Mouse (Mus musculus): ENCODE results near the gene Cfi. TPM values are rescaled to one million over a fixed set of nuclear protein-coding genes. Genes with fewer than 3 reads are reported as not detected.

The Cfi gene
- 0.52 and 0.84 TPM in 2 replicates for polyA plus RNA-seq (2016; fragmentation: Nextera tagmentation; extraction: Ambion mirVana)

DNA sequence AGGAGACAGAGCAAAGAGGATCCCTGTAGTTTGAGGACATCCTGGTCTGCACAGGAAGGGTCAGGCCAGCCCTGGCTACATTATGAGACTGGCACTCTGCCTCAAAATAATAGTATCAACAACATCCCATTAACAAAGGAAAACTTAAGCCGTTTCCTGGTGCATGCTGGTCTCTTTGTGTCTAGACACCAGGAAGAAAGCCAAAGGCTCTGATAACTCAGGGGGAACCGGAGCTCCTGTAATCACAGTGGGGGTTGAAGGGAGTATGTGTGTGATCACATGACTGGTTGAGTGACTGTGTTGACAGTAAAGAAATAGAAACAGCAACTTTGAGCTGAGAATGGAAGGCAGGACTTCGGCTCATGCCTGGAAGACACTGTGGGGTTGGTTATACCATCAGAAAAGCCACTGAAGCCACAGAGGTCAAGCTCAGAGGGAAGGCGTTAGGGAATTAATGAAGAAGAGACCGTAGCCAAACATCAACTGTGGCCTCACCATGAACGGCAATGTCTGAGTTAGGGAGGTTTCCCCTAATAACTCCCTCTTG is at the start of gene Cfi:
Gene Cfi, plus strand, starts transcription at position 497 of the 547 bp plus-strand sequence.
- Histone ChIP-seq H3K4me2 (replicated peaks) (peak within 1 kb of the TSS; percentile 28), H3K27ac (no peak within 1 kb of the TSS), H3K4me1 (no peaks in the 10 kb centered on the region), H3K9ac (no peak within 1 kb of the TSS), H3K27me3 (no peaks in the 10 kb centered on the region), H3K4me3 (no peak within 1 kb of the TSS), H3K9me3 (no peaks in the 10 kb centered on the region), H3K36me3 (no peaks in the 10 kb centered on the region)
- WGBS = 64% methylated on average over 6 of the region's 6 CpGs
- ATAC-seq (ENCODE audit: insufficient number of reproducible peaks, insufficient read depth, low FRiP score, low TSS enrichment) = no peak

DNA sequence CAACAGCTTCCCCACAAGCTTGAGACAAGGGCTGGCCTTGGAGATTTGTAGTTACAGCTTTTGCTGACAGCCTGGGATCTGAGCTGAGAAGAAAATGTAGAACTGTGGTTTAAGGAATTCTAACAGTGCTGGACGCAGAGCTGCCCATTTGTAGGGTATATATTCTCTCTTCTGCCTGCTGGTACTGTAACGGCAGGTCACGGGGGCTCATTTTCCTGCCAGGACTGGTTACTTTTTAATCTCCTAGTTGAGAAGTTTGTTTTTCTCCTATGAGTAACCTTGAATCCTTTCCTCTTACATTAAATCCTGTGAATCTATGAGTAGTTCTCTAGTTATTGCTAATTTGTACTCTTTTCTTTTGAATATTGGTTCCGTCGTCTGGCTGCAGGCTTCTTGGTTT is 41.9 kb upstream of the Cfi start:
- no peaks in the 10 kb centered on the region for H3K36me3 ChIP-seq
- H3K4me2 ChIP-seq (replicated peaks) = no peak overlapping the region
- no peak overlapping the region for H3K27ac ChIP-seq
- no peak overlapping the region for H3K9ac ChIP-seq
- no peak overlapping the region for H3K4me3 ChIP-seq
- no peaks in the 10 kb centered on the region for H3K4me1 ChIP-seq
- no peaks in the 10 kb centered on the region for H3K9me3 ChIP-seq
- H3K27me3 ChIP-seq = no peaks in the 10 kb centered on the region
- no peak for ATAC-seq (ENCODE audit: insufficient number of reproducible peaks, insufficient read depth, low FRiP score, low TSS enrichment)
- whole genome bisulfite sequencing = 91% methylated on average over 5 of the region's 5 CpGs

DNA sequence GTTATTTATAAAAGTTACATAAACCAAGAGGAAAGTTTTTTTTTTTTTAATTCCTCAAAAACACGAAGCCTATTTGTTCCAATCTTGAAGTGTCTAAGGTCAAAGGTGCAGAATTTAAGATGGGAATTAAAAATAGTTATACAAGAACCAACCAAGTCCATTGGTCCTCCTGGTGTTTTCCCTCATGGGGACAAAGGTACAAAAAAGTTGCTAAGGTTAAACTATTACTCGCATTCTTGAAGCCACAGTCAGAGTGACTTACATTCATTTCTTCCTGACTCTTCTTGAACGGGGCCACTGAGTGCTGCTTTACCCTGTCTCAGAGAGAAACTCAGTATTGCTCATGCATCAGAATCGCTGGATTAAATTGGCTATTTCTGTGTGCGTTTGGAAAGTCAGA is 38.3 kb upstream of the Cfi start:
- ATAC-seq (ENCODE audit: insufficient number of reproducible peaks, insufficient read depth, low FRiP score, low TSS enrichment) = no peak
- Histone ChIP-seq H3K9me3 (no peaks in the 10 kb centered on the region), H3K9ac (no peak overlapping the region), H3K4me3 (no peak overlapping the region), H3K4me2 (replicated peaks) (no peak overlapping the region), H3K27me3 (no peaks in the 10 kb centered on the region), H3K27ac (no peak overlapping the region), H3K4me1 (no peaks in the 10 kb centered on the region), H3K36me3 (no peaks in the 10 kb centered on the region)
- 76% methylated on average over 5 of the region's 5 CpGs for WGBS

DNA sequence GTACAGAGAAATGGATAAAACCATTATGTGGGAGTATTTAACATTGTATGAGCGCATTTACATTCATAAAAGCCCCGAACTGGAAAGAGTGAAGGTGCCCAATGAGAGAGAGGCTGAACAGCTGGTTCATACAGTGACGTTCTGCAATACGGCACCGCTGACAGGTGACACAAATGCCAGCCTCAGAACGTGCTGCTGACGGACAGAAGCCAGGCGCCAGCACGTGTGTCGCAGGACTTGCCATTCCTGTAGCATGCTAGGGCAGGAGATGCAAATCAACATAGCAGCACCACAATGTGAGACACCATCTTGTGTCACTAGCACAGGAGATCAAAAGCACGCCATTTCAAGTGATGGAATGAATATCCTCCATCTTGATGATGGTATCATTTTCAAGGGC is 37.1 kb upstream of the Cfi start:
- Histone ChIP-seq H3K27ac (no peak overlapping the region), H3K4me2 (replicated peaks) (no peak overlapping the region), H3K9me3 (no peaks in the 10 kb centered on the region), H3K4me1 (no peaks in the 10 kb centered on the region), H3K27me3 (no peaks in the 10 kb centered on the region), H3K36me3 (no peaks in the 10 kb centered on the region), H3K4me3 (no peak overlapping the region), H3K9ac (no peak overlapping the region)
- ATAC-seq (ENCODE audit: insufficient number of reproducible peaks, insufficient read depth, low FRiP score, low TSS enrichment) = no peak
- 80% methylated on average over 11 of the region's 11 CpGs for WGBS

DNA sequence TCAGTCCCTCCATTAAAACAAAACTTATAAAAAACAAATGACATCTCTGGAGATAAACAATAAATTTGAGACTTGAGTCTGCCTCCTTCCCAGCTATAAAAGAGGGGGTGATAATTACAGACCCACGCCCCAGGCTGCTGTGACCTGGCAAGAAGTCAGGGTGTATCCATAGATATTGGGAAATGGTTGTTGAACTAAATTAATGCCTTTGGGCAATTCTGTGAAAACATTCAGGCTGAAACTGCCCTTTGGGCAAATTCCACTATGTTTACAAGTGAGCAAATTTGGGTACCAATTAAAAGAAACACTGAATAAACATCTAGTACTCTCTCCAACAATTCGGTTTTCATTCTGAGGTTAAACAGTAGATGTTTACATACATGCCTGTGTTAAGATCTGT is 36.7 kb upstream of the Cfi start:
- H3K36me3 ChIP-seq = no peaks in the 10 kb centered on the region
- no peaks in the 10 kb centered on the region for H3K4me1 ChIP-seq
- ATAC-seq (ENCODE audit: insufficient number of reproducible peaks, insufficient read depth, low FRiP score, low TSS enrichment) = no peak
- no peak overlapping the region for H3K4me2 ChIP-seq (replicated peaks)
- H3K4me3 ChIP-seq = no peak overlapping the region
- H3K27me3 ChIP-seq = no peaks in the 10 kb centered on the region
- H3K9me3 ChIP-seq = no peaks in the 10 kb centered on the region
- WGBS = 71% methylated on average over 2 of the region's 2 CpGs
- no peak overlapping the region for H3K9ac ChIP-seq
- no peak overlapping the region for H3K27ac ChIP-seq

DNA sequence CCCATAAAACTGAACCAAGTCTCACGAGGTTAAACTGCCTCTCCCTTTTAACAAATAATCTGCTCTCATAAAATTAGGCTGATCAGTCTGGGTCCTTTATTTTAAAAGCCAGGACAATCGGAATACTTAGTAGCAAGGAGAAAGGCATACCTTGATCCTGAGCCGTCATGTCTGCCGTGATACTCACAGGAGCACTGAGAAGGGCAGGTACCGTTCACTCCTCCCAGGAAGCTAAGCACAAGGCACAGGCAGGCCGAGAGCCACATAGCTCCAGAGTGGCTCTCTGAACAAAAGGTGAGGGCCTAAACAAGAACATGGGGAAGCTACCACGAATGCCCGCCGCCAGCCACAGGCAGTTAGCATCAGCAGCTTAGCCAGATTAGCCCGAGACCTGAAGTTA is 31.9 kb upstream of the Cfi start, which contains the start of gene Lrit3:
Gene Lrit3, minus strand, starts transcription at position 266 of the 400 bp plus-strand sequence.
- H3K4me2 ChIP-seq (replicated peaks) = no peak within 1 kb of the TSS
- no peaks in the 10 kb centered on the region for H3K36me3 ChIP-seq
- H3K4me3 ChIP-seq = no peak within 1 kb of the TSS
- WGBS = 78% methylated on average over 10 of the region's 10 CpGs
- no peak for ATAC-seq (ENCODE audit: insufficient number of reproducible peaks, insufficient read depth, low FRiP score, low TSS enrichment)
- H3K27ac ChIP-seq = no peak within 1 kb of the TSS
- H3K27me3 ChIP-seq = no peaks in the 10 kb centered on the region
- H3K4me1 ChIP-seq = no peaks in the 10 kb centered on the region
- no peak within 1 kb of the TSS for H3K9ac ChIP-seq
- H3K9me3 ChIP-seq = no peaks in the 10 kb centered on the region

DNA sequence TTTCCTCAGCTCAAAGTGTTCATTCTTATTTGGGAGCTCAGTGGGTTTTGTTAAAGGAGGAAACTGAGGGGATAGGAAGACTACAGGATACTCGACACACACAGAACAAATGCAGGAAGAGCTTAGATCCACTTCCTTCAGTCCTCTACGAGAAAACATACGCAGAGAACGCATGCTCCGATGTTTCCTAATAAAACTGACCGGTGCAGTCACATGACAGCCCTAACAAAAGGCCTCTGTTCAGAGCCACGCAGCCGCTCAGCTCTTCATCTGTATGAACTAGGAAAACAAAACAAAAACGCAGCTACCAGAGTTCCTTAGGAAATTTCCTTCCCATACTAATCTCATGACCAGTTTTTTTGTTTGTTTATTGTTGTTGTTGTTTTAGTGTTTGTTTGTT is 14.8 kb upstream of the Cfi start:
- Histone ChIP-seq H3K4me1 (no peaks in the 10 kb centered on the region), H3K4me3 (no peak overlapping the region), H3K9me3 (no peaks in the 10 kb centered on the region), H3K36me3 (peaks cover 20% of the 10 kb centered on the region), H3K9ac (no peak overlapping the region), H3K27me3 (no peaks in the 10 kb centered on the region), H3K27ac (no peak overlapping the region), H3K4me2 (replicated peaks) (no peak overlapping the region)
- WGBS = 36% methylated on average over 9 of the region's 9 CpGs
- no peak for ATAC-seq (ENCODE audit: insufficient number of reproducible peaks, insufficient read depth, low FRiP score, low TSS enrichment)

DNA sequence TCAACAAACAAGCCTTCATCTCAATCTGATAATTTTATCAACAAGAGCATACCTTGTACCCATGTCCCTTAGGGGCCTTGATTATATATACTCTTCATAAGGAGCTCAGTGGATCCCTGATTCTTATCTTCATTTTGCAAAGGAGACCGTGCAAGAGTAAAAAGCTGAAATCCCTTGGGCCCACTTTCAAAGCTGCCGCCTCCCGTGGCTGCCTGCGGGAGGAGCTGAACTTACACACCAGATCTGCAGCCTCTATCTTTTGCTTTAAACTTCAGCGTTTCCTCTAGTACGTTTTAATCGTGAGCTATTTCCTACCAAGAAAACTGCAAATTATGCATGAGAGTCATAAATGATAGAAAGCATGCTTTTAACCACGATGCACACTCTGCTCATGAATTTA is 13.9 kb upstream of the Cfi start:
- 70% methylated on average over 8 of the region's 8 CpGs for WGBS
- no peak for ATAC-seq (ENCODE audit: insufficient number of reproducible peaks, insufficient read depth, low FRiP score, low TSS enrichment)
- H3K4me1 ChIP-seq = no peaks in the 10 kb centered on the region
- no peak overlapping the region for H3K9ac ChIP-seq
- no peaks in the 10 kb centered on the region for H3K27me3 ChIP-seq
- no peak overlapping the region for H3K27ac ChIP-seq
- H3K36me3 ChIP-seq = peaks cover 27% of the 10 kb centered on the region
- H3K4me3 ChIP-seq = no peak overlapping the region
- no peak overlapping the region for H3K4me2 ChIP-seq (replicated peaks)
- no peaks in the 10 kb centered on the region for H3K9me3 ChIP-seq

DNA sequence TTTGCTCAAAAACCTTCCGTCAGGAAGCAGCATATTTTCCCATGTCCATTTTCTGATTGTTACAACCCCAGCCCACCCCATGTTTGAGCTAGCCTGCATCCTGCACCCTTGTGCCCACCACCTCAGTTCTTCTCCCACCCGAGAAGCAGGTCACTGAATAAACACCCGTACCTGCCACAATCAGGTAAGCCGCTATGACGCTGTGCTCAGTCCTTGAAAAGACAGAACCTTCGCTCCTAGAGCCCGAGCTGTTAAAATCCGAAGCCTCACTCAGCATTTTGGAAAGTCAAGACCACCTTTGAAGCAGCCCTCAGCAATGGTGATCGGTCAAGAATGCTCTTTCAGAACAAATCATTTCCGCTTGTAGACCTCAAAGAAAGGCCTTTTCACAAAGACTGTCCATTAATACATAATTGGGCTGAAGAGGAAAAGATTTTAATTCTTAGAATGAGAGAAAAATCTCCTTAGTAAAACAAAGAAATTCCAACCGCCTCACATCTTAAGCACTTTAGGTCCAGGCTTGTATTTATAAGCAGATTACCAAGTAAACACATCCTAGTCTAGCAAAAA is 13.4 kb upstream of the Cfi start, which contains the start of gene Rrh:
Gene Rrh, minus strand, starts transcription at position 382 of the 570 bp plus-strand sequence.
- H3K9ac ChIP-seq = no peak within 1 kb of the TSS
- no peak within 1 kb of the TSS for H3K4me2 ChIP-seq (replicated peaks)
- no peak for ATAC-seq (ENCODE audit: insufficient number of reproducible peaks, insufficient read depth, low FRiP score, low TSS enrichment)
- H3K27ac ChIP-seq = no peak within 1 kb of the TSS
- no peaks in the 10 kb centered on the region for H3K4me1 ChIP-seq
- H3K9me3 ChIP-seq = no peaks in the 10 kb centered on the region
- no peak within 1 kb of the TSS for H3K4me3 ChIP-seq
- H3K36me3 ChIP-seq = peaks cover 29% of the 10 kb centered on the region
- 85% methylated on average over 11 of the region's 11 CpGs for WGBS
- no peaks in the 10 kb centered on the region for H3K27me3 ChIP-seq

DNA sequence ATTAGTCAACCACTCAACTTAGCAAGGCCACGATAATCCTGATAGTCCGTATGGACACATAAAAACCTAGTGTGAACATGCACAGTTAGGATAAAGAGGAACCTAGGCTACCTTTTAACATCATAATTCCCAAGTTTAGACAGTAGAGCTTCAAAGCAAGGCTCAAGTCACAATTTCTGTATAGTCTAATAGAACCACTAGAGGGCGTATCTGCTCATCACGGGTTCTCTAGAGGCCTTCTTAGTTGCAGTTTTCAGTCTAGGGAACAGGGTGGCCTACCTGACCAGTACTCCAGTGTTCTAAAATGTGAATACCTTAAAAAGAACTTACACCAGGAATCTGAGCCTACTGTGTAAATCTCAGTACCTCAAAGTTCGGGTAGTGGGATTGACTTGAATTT is 12.4 kb upstream of the Cfi start:
- ATAC-seq (ENCODE audit: insufficient number of reproducible peaks, insufficient read depth, low FRiP score, low TSS enrichment) = no peak
- peaks cover 29% of the 10 kb centered on the region for H3K36me3 ChIP-seq

DNA sequence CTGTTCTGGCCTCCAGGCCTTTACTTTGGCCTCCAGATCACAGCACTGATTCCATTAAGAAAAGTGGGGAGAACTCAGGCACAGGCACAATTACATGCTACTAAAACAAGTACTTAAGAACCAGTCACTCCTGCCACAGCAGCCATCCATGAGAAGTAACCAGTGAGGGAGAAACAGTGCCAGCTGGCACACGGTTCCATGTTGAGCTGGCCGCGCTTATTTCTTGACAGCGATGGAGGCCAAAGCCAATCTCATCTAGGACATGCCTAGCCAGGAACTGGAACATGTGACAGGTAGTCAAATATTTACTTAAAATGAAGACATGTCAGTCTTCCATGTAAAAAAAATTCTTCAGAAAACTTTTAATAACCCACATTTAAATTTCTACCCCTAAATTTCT is 11.5 kb upstream of the Cfi start:
- no peak overlapping the region for H3K9ac ChIP-seq
- no peak for ATAC-seq (ENCODE audit: insufficient number of reproducible peaks, insufficient read depth, low FRiP score, low TSS enrichment)
- WGBS = 95% methylated on average over 4 of the region's 4 CpGs
- H3K36me3 ChIP-seq = peaks cover 33% of the 10 kb centered on the region
- H3K27me3 ChIP-seq = no peaks in the 10 kb centered on the region
- H3K4me3 ChIP-seq = no peak overlapping the region
- H3K27ac ChIP-seq = no peak overlapping the region
- no peak overlapping the region for H3K4me2 ChIP-seq (replicated peaks)
- H3K9me3 ChIP-seq = no peaks in the 10 kb centered on the region
- no peaks in the 10 kb centered on the region for H3K4me1 ChIP-seq

More for the DNA sequence above, 12.4 kb upstream of the Cfi start:
- Histone ChIP-seq H3K4me3 (no peak overlapping the region), H3K9me3 (no peaks in the 10 kb centered on the region), H3K27ac (no peak overlapping the region), H3K27me3 (no peaks in the 10 kb centered on the region), H3K9ac (no peak overlapping the region), H3K4me2 (replicated peaks) (no peak overlapping the region), H3K4me1 (no peaks in the 10 kb centered on the region)
- 60% methylated on average over 5 of the region's 5 CpGs for WGBS

DNA sequence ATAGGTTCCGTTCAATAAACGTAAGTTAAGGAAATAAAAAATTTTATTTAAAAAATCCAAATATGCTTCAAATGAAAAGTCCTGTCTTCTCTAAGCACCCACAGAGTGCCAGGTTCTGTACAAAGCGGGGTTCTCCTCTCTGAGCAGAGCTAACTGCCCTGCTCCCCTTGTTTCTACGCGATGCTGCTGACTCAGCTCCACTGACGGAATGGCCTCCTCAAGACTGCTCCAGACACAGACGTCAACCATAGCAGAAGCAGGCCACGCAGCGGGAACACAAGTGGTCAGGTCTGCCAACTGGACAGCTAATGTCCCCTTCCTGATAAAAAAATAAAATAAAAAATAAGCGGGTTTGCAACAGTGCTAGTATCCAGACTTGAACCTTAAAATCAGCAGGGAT is 10.8 kb upstream of the Cfi start:
- no peaks in the 10 kb centered on the region for H3K9me3 ChIP-seq
- H3K27ac ChIP-seq = no peak overlapping the region
- WGBS = 94% methylated on average over 10 of the region's 10 CpGs
- no peaks in the 10 kb centered on the region for H3K27me3 ChIP-seq
- H3K36me3 ChIP-seq = peaks cover 33% of the 10 kb centered on the region
- H3K9ac ChIP-seq = no peak overlapping the region
- no peak overlapping the region for H3K4me2 ChIP-seq (replicated peaks)
- ATAC-seq (ENCODE audit: insufficient number of reproducible peaks, insufficient read depth, low FRiP score, low TSS enrichment) = no peak
- H3K4me3 ChIP-seq = no peak overlapping the region
- H3K4me1 ChIP-seq = peaks cover 6% of the 10 kb centered on the region

Data from embryonic facial prominence, embryonic 12.5 days (tissue).